Mouse (Mus musculus): ENCODE results near the gene Nmnat3.

Nmnat3 gene

GRCm38 (mm10) chr9:98367333-98367962, 80.2 kb downstream of the Nmnat3 start:
- DNase-seq: no peak

- no peak for DNase-seq
Observed at GRCm38 (mm10) chr9:98369707-98370106, 82.5 kb downstream of the Nmnat3 start.

DNA sequence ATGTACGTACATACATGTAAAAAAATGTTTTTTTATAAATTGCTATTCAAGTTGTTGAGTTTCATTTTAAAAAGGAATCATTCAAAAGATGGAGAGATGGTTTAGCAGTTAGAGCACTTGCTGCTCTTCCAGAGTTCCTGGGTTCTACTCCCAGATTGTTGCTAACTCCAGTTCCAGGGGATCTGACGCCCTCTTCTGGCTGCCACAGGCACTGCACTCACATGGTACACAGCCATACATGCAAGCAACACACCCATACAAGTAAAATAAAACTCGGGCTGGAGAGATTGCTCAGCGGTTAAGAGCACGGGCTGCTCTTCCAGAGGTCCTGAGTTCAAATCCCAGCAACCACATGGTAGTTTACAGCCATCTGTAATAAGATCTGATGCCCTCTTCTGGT, 86.1 kb downstream of the Nmnat3 start:
- no peak for DNase-seq

GRCm38 (mm10) chr9:98374897-98375296, 87.7 kb downstream of the Nmnat3 start:
- no peak for DNase-seq

DNA sequence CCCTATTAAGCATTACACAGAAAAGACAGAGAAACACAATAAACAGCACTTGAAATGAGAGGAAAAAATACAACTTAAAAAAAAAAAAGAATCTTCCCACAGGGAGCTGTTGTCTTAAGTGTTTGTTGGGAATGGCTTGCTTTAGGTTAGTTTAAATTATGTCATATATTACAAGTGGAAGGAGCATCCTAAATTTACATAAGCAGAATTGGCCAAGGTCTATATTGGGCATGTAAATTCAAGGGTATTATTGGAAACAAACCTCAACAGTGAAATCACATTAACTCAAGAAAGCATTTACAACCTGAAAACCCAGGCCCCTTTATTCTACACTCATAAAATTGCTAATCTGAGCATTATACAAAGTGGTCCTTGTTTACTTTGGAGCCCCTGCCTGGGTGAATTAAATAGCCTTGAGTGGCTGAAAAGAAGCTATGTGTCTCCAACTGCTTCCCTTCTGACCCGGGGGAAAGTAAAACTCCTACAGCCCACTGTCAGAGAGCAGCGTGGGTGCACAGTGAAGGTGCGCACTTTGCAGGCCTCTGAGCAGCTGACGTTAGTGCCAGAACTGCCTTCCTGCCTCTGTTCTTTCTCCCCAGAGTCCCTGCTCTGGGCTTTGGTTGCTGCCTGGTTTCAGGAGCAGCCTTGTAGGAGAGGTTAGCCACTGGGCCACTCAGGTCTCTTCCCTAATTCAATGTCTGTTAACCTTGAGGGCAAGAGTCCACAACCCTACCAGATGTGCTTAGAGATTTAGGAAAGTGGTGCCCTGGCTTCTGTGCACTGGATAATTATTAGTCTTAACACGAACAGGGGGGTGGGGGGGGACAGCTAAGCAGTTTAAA, 88.3 kb downstream of the Nmnat3 start:
- peak; percentile 81 for DNase-seq

DNA sequence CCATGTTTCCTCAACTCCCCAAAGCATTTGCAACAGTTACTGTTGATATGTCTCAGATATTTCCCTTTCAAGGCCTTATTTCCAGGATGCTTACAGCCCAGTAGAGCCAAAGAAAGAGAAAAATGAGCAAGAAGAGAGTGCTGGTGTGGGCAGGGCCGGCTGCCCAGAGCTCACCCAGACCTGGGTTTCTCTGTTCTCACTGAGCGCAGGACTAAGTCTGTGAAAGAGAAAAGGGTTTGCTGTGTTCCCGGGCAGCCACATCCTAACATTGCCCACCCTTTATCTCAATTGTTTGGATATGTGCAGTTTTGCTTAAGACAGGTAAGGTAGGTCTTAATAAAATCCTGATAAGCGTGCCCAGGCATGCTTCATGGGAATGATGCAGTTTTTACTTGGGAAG, 92.5 kb downstream of the Nmnat3 start:
- no peak for DNase-seq

- no peak for DNase-seq
Observed at GRCm38 (mm10) chr9:98380593-98380992, 93.4 kb downstream of the Nmnat3 start.

DNA sequence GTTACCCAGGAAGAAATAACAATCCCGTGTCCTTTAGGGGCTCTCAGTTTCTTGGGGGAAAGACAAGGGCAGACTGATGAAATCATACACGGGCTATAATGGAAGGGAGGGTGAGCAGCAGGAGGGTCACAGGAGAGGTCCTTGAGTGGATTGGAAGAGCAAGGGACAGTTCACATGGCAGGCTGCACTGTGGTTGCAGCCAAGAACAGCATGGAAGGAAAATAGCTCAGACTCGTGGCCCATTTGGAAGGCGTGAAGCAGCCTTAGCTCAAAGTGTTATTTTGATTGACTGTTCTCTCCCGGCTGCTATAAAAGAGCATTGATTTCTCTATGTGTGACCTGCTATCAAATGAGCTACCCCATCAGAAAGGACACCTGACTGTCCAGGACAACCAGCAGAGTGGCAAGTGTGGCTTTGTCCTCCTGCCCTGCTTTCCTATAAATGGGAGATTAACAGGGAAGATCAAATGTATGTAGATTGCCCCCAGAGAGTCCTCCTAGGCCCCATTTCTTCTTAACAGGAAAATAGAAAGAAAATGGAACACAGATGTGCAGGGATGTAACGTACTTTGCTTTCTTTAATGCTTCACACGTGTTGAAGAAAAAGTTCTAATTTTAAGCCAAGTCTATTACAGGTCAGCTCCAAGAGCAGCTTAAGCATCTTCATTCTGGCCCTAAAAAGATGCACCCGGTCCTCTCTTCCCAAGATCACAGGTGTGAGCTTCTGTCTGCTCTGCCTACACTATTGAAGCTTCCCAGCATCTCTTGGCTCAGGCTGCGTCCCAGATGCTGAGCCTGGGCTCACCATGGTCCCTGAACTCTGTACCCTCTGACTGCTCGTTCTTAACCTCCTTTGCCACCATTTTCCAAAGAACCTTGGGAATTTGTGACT, 100.8 kb downstream of the Nmnat3 start:
- no peak for DNase-seq

DNA sequence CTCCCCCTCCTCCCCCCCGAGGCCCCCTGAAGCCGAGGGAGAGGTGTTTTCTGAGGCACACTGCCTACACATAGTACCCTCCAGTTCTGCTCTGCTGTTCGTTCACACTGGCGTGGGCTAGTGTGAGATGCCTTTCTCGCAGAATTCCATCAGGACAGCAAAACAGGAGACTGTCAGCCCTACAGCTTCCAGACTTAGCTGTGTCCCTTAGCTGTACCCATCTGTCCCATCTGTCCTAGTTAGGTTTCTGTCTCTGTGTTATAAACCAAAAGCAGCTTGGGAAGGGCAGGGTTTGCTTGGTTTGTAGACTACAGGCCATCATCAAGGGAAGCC, 101.4 kb downstream of the Nmnat3 start:
- DNase-seq: no peak

DNA sequence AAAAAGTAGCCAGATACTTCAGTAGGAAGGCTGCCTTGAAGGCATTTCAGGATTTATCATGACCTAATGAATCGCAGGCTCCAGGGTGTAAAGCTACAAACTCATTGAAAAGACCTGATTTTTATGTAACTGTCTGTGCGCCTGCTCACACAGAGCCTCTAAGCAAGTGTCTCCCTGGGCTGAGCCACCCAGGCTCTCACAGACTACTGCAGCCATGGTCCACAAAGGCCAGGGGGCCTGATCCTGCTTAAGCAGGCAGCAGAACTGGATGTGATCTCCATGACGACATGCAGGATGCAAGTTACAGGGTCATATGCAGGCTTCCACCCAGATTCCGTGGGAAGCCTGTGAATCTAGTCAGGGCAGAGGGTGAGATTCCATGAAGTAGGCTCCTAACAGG, 106.3 kb downstream of the Nmnat3 start:
- no peak for DNase-seq

DNA sequence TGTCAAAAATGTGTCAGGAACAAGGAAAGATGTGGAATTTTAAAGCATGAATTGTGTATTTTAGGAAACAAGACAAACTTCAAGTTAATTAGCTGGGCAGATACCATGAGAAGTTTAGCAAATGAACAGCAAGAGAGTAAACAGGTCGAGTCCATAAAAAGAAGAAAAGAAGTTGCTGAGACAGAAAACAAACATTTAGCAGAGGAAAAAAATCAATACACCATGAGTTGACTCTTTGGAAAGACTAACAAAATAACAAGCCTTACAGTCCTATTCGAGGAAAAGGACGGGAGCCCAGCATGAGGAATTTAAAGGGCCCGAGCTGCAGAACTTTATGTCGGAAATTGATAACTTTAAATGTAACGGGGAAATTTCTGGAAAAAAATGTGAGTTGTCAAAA, 110.0 kb downstream of the Nmnat3 start:
- DNase-seq: no peak

- DNase-seq: no peak
Observed at GRCm38 (mm10) chr9:98397866-98398265, 110.6 kb downstream of the Nmnat3 start.

GRCm38 (mm10) chr9:98400185-98400894, 113.1 kb downstream of the Nmnat3 start:
- DNase-seq: no peak

DNA sequence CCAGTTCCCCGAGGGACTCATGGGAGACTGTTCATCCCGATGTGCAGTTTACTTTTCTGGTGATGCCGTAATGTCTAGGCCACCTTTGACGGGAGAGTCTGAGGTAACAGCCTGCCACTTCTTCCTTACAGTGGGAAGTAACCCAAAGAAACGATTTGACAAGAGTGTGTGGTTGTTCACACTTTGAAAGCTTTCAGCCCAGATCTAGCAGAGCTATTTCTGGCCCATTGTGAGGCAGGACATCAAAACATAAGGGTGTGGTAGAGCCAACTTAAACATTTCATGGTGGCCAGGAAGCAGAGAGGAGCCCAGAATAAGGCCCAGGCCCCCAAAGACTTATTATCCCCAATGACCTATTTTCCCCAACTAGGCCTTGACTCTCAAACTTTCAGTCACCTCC, 114.4 kb downstream of the Nmnat3 start:
- DNase-seq: no peak

DNA sequence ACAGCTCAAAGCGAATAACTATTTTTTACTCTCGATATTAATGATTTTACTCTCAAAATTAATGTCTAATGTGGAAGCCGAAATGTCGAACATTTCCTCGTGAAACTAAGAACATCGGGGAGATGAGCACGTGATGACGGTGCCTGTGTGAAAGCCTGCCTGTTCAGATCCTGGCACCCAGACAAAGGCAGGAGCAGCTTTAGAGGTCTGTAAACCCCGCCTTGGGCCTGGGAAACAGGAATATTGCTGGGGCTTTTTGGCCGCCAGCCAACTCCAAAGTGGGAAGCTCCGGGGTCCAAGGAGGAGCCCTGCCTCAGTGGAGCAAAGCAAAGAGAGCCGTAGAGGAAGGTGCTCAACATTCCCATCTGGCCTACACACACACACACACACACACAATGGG, 120.5 kb downstream of the Nmnat3 start:
- no peak for DNase-seq

DNA sequence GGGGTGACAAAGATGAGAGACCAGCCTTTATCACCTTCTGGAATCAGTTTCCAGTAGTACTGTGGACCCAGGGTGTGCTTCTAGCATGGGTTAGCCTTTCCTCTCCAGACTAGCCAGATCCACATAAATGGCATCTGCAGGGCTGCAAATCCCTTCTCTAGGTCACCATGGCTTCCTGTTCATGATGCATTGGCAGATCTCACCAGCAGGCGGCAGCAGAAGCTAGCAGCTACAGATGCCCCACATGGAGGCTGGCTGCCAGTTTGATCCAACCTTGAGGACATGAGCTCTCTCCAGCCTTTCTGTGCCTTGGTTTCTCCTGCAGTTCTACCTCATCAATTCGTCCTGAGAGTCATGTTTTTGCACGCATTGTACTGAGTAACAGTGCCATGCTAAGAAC, 121.9 kb downstream of the Nmnat3 start:
- DNase-seq: peak; percentile 83

DNA sequence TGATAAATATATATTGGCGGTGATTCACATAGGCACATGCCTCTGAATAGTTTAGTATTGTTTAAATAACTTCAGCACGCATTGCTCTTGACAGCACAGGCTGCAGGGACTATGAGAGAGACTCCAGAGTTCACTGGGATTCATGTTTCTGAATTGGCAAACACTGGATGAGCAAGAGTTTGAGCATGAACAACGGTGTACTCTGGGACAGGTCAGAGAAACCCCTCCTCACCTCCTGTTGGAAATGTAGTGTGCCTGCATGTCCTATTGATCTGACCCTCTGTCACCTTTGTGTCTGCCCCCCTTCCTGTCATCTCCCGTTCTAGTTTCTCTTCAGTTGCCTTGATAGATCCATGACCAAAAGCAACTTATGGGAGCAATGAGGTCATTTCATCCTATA, 128.2 kb downstream of the Nmnat3 start:
- no peak for DNase-seq

GRCm38 (mm10) chr9:98417919-98418318, 130.7 kb downstream of the Nmnat3 start:
- peak; percentile 37 for DNase-seq

DNA sequence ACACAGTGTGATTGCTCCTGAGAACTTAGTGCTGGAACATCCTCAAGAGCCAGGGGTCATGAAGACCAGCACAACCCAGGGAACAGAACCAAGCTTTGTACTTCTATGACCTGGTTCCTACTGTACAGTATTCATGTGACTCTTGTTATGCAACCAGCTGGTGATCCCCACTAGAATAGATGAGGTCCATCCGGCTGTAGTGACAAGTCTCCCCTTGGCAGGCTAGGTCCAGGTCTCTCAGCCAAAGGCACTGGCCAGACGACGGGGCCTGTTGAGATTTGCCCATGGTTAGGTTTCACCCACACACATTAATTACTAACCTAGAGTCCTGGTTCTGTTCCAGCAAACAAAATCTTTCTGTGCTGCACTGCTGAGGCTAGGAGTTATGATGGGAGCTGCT, 131.1 kb downstream of the Nmnat3 start:
- peak; percentile 70 for DNase-seq

DNA sequence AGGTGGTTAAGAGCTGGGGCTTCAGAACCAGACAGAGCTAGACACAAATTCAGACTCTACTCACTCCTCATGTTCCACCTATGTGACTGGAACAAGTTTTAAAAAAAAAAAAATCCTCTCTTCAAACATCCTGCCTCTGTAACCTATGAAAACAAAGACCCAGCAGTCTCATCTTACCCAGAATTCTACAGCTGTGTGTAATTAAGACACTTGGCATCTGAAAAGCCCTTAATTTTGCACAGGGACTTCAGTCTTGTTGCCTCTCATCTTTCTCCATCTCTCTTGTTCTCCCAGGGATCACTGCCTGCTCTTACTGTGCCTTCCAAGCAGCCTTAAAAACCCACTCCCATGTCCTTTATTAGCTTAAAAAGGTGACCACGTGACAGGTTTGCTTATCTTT, 133.4 kb downstream of the Nmnat3 start:
- no peak for DNase-seq

GRCm38 (mm10) chr9:98421903-98422302, 134.7 kb downstream of the Nmnat3 start:
- no peak for DNase-seq

DNA sequence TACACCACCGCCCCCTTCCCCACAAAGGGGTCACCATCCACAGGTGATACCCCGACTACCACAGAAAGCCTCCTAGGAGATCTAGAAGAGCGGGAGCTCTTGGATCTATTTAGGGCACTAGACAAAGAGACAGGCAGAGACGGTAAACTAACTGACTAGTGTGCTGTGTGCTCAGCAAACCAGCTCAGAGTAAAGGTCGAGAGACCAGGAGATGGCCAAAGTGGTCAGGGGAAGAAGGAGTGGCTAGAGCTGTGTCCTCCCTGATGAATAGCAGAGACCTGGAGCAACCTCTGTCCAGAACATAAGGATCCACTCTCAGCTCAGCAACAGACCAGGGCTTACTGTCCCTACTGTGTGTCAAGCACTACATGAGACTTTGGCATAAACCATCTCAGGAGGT, 135.4 kb downstream of the Nmnat3 start, which contains the start of gene Rbp1:
Gene Rbp1, plus strand, starts transcription at position 306 of the 400 bp plus-strand sequence.
- DNase-seq: peak; percentile 43

DNA sequence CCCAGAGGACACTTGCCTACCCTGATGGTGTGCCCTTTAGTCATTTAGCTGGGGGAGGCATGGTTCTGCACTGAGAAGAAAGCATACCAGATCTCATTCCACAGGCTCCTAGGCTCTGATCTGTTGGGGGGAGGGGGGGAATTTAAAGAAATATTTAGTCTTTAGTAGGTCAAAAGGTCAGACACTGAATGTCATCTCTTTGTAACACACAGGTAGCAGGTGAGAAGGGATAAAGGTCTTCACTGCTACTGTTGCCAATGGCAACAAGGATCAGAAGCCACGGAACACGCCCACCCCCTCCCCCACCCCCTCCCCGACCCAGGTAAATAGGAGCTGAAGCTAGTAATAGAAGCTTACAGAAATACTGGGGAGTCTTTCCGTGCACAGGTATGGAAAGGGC, 136.5 kb downstream of the Nmnat3 start:
- no peak for DNase-seq
